13 mouse cellular contexts compared by ENCODE assay signal in genomic region chr4:49232206-49233031, GRCm38 (mm10).
DNase-seq lines count a peak whose midpoint lies in the region; ATAC-seq and TF ChIP-seq lines count a peak whose summit lies in the region.
"Had no signal": no experiment of that assay in that cellular context is flagged by ENCODE, and none has a peak within 500 bp of the region (broad histone marks: within the 10 kb centered on the region; RNA-seq: fewer than 3 reads in every experiment).

No protein-coding gene starts in this region.

- peak; percentile 35 for DNase-seq in hindbrain, embryonic 11.5 days (ENCODE audit: low spot score)
- DNase-seq in adrenal gland, postnatal 10 days: no peak
- no peak for DNase-seq in thymus, postnatal 25 days
- no peak for DNase-seq in layer of hippocampus, adult 2 months (ENCODE audit: low spot score in 2 of 2)
- DNase-seq: adrenal gland, adult 2 months; B cell, adult 2 months; cerebellum, adult 8-10 months; thymus, postnatal 4 days had no signal

- no peak overlapping the region for H3K4me3 ChIP-seq in neural tube, embryonic 12.5 days
- H3K4me3 ChIP-seq in neural tube, embryonic 15.5 days (replicated peaks): no peak overlapping the region
- no peak overlapping the region for H3K4me3 ChIP-seq in hindbrain, embryonic 11.5 days (ENCODE audit: low read depth, low read length)
- no peak overlapping the region for H3K4me3 ChIP-seq in midbrain, embryonic 13.5 days (replicated peaks)
- no peak overlapping the region for H3K4me3 ChIP-seq in layer of hippocampus, adult 2 months
- H3K4me3 ChIP-seq: heart, embryonic 15.5 days had no signal

- 42% methylated on average over 11 of the region's 11 CpGs for WGBS in neural tube, embryonic 12.5 days
- 41% methylated on average over 11 of the region's 11 CpGs for WGBS in neural tube, embryonic 15.5 days
- WGBS in hindbrain, embryonic 11.5 days: 42% methylated on average over 11 of the region's 11 CpGs
- 31% methylated on average over 11 of the region's 11 CpGs for WGBS in midbrain, embryonic 13.5 days

- TF ChIP-seq CTCF in layer of hippocampus, adult 2 months (conservative IDR thresholded peaks at IDR 0.05): no peak

- H3K36me3 ChIP-seq in neural tube, embryonic 12.5 days: no peaks in the 10 kb centered on the region
- H3K36me3 ChIP-seq in neural tube, embryonic 15.5 days: no peaks in the 10 kb centered on the region
- no peaks in the 10 kb centered on the region for H3K36me3 ChIP-seq in hindbrain, embryonic 11.5 days (ENCODE audit: control insufficient read depth, insufficient read depth, low read length)
- H3K36me3 ChIP-seq in midbrain, embryonic 13.5 days: no peaks in the 10 kb centered on the region
- H3K36me3 ChIP-seq: heart, embryonic 15.5 days had no signal

- no peaks in the 10 kb centered on the region for H3K27me3 ChIP-seq in neural tube, embryonic 12.5 days (replicated peaks)
- no peaks in the 10 kb centered on the region for H3K27me3 ChIP-seq in neural tube, embryonic 15.5 days (replicated peaks)
- no peaks in the 10 kb centered on the region; the same call in 1 of the 2 replicates for H3K27me3 ChIP-seq in hindbrain, embryonic 11.5 days (ENCODE audit: control insufficient read depth, insufficient read depth, low read length)
- H3K27me3 ChIP-seq in midbrain, embryonic 13.5 days: 0 out of 2 replicates have a peak, but pooled peaks cover 5% of the 10 kb centered on the region
- H3K27me3 ChIP-seq: heart, embryonic 15.5 days had no signal

- H3K27ac ChIP-seq in neural tube, embryonic 12.5 days: no peak overlapping the region
- no peak overlapping the region for H3K27ac ChIP-seq in neural tube, embryonic 15.5 days (replicated peaks)
- no peak overlapping the region for H3K27ac ChIP-seq in hindbrain, embryonic 11.5 days (ENCODE audit: low read depth, low read length)
- no peak overlapping the region for H3K27ac ChIP-seq in midbrain, embryonic 13.5 days
- no peak overlapping the region for H3K27ac ChIP-seq in layer of hippocampus, adult 2 months
- H3K27ac ChIP-seq: heart, embryonic 15.5 days had no signal

- ATAC-seq in neural tube, embryonic 12.5 days (ENCODE audit: low FRiP score, low read depth): peak; percentile 68; the same call in 1 of the 2 replicates
- no peak for ATAC-seq in neural tube, embryonic 15.5 days (ENCODE audit: low FRiP score)
- peak; percentile 83 for ATAC-seq in hindbrain, embryonic 11.5 days (ENCODE audit: low FRiP score)
- ATAC-seq in midbrain, embryonic 13.5 days: peak; percentile 82
- ATAC-seq: inflammation-experienced regulatory T-cells, adult 6 months had no signal

- H3K4me2 ChIP-seq in neural tube, embryonic 12.5 days (replicated peaks): no peak overlapping the region
- H3K4me2 ChIP-seq in neural tube, embryonic 15.5 days: no peak overlapping the region
- H3K4me2 ChIP-seq in hindbrain, embryonic 11.5 days (replicated peaks; ENCODE audit: low read depth, low read length): no peak overlapping the region
- no peak overlapping the region for H3K4me2 ChIP-seq in midbrain, embryonic 13.5 days (replicated peaks)
- H3K4me2 ChIP-seq: heart, embryonic 15.5 days had no signal

- no peaks in the 10 kb centered on the region for H3K4me1 ChIP-seq in neural tube, embryonic 12.5 days
- H3K4me1 ChIP-seq in neural tube, embryonic 15.5 days: no peaks in the 10 kb centered on the region
- H3K4me1 ChIP-seq in hindbrain, embryonic 11.5 days (replicated peaks; ENCODE audit: control insufficient read depth, insufficient read depth, low read length): no peaks in the 10 kb centered on the region
- H3K4me1 ChIP-seq in midbrain, embryonic 13.5 days (replicated peaks): peaks cover 15% of the 10 kb centered on the region
- H3K4me1 ChIP-seq: heart, embryonic 15.5 days had no signal

- H3K9me3 ChIP-seq in neural tube, embryonic 12.5 days: no peaks in the 10 kb centered on the region
- H3K9me3 ChIP-seq in neural tube, embryonic 15.5 days (replicated peaks): no peaks in the 10 kb centered on the region
- no peaks in the 10 kb centered on the region for H3K9me3 ChIP-seq in hindbrain, embryonic 11.5 days (ENCODE audit: control insufficient read depth, low read length)
- H3K9me3 ChIP-seq in midbrain, embryonic 13.5 days: no peaks in the 10 kb centered on the region
- H3K9me3 ChIP-seq: heart, embryonic 15.5 days had no signal

- no peak overlapping the region for H3K9ac ChIP-seq in neural tube, embryonic 12.5 days
- H3K9ac ChIP-seq in neural tube, embryonic 15.5 days (replicated peaks): no peak overlapping the region
- H3K9ac ChIP-seq in hindbrain, embryonic 11.5 days (ENCODE audit: low read depth, low read length): no peak overlapping the region
- no peak overlapping the region for H3K9ac ChIP-seq in midbrain, embryonic 13.5 days (replicated peaks)
- H3K9ac ChIP-seq: heart, embryonic 15.5 days had no signal
